Mouse (Mus musculus) lung, embryonic 15.5 days (tissue): ENCODE data around the gene Tor2a. TPM values are rescaled to one million over a fixed set of nuclear protein-coding genes. Genes with fewer than 3 reads are reported as not detected.
A peak's percentile ranks its signal among the peaks of the same experiment; 100 is the strongest.

Source experiments
- ATAC-seq: fragments of 200-750 bp; cut with Nextera tagmentation; 2 replicates; pipeline ENCODE4 v1.8.0; 2017; ENCODE audit warnings: moderate number of reproducible peaks, borderline replicate concordance; ENCODE audit not compliant: low FRiP score, low TSS enrichment; ENCODE audit errors: extremely low read depth
- H3K27ac ChIP-seq: fragments of 300-500 bp; sonication (generic); 2 replicates; pipeline ENCODE4 v1.5.1; 2015; ENCODE audit warnings: moderate library complexity, mild to moderate bottlenecking, inconsistent platforms
- H3K27me3 ChIP-seq: fragments of 300-500 bp; sonication (generic); 2 replicates; pipeline ENCODE4 v1.6.1; 2015; ENCODE audit warnings: inconsistent platforms
- H3K36me3 ChIP-seq: fragments of 300-500 bp; sonication (generic); 2 replicates; pipeline ENCODE4 v1.6.1; 2015; ENCODE audit warnings: inconsistent platforms
- H3K4me1 ChIP-seq: fragments of 300-500 bp; sonication (generic); 2 replicates; pipeline ENCODE4 v1.6.1; 2015; ENCODE audit warnings: inconsistent platforms
- H3K4me2 ChIP-seq: fragments of 300-500 bp; sonication (generic); 2 replicates; pipeline ENCODE4 v1.6.1; 2015; ENCODE audit warnings: inconsistent platforms, mild to moderate bottlenecking, moderate library complexity
- H3K4me3 ChIP-seq: fragments of 300-500 bp; sonication (generic); 2 replicates; pipeline ENCODE4 v1.5.1; 2015; ENCODE audit warnings: mild to moderate bottlenecking, inconsistent platforms
- H3K9ac ChIP-seq: fragments of 300-500 bp; sonication (generic); 2 replicates; pipeline ENCODE4 v1.6.1; 2015; ENCODE audit warnings: inconsistent platforms
- H3K9me3 ChIP-seq: fragments of 300-500 bp; sonication (generic); 2 replicates; pipeline ENCODE4 v1.6.1; 2016; ENCODE audit warnings: inconsistent platforms
- WGBS: fragments of 180-500 bp; shearing (Covaris S2); methylation state at CpG from one replicate; pipeline ENCODE4 v1.1.7; 2015; 5-methylcytosine and 5-hydroxymethylcytosine counted together
- polyA plus RNA-seq: library from polyadenylated mRNA; unstranded; fragments of >200 nt; fragmentation: Nextera tagmentation; extraction: Ambion mirVana; gene quantifications from 2 replicates; pipeline ENCODE4 v1.2.1, GENCODE M21; 2015

The Tor2a gene
- polyA plus RNA-seq, 1 experiment from 2014 or later: 65.6 TPM

DNA sequence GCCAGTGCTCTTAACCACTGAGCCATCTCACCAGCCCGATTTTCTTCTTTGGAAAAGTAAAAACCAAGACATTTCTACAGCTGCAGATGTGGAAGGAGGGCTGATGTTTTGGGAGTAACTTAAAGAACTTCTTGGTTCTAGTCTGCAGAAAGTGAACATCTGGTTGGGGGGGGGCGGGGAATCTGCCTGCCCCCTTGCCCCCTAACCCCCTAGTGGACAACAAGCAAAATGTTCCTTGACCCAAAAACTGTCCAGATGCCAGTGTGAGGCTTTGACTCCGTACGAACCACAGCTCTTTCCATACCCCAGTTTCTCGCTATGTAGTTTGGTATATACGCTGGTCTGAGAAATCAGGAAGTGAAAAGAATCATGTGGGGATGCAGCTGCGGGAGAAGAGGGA, 6.8 kb upstream of the Tor2a start:
- peaks cover 4% of the 10 kb centered on the region; the same call in 1 of the 2 replicates for H3K4me1 ChIP-seq
- H3K36me3 ChIP-seq: peaks cover 35% of the 10 kb centered on the region; the same call in 1 of the 2 replicates
- no peak overlapping the region for H3K27ac ChIP-seq
- H3K27me3 ChIP-seq: no peaks in the 10 kb centered on the region
- no peak overlapping the region for H3K4me2 ChIP-seq
- H3K9me3 ChIP-seq: no peaks in the 10 kb centered on the region
- 71% methylated on average over 7 of the region's 7 CpGs for WGBS
- H3K9ac ChIP-seq: no peak overlapping the region
- no peak overlapping the region for H3K4me3 ChIP-seq
- no peak for ATAC-seq

DNA sequence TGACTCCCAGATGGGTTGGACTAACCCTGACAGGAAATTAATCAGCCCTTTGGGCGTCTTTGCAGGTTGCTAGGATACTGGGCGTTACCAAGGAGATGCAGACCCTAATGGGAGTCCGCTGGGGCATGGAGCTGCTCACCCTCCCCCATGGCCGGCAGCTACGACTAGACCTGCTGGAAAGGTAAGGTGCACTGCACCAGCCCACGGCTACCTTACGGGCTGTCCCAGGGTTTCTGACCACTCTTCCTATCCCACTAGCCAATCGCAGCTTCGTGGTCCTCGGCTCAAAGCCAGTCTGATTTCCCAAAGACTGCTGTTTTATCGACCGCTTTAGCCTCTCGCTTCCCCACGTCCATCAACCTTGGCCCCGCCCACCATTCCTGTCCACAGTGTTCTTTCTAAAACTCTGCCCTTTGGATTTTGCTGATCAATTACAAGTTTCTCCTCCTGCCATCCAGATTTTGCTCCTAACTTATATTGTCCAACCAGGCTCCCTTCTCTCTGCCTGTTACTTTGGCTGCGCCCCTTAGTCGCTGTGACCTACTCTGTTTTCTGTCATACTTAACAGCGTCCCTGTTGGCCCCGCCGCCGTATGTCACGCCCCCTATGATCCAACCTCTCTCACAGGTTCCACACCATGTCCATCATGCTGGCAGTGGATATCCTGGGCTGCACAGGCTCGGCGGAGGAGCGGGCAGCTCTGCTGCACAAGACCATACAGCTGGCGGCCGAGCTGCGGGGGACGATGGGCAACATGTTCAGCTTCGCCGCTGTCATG, 6.0 kb upstream of the Tor2a start:
- H3K4me2 ChIP-seq: peak overlapping the region; percentile 59
- H3K36me3 ChIP-seq: peaks cover 30% of the 10 kb centered on the region; the same call in 1 of the 2 replicates
- peak overlapping the region; percentile 36 for H3K4me3 ChIP-seq
- no peak overlapping the region for H3K27ac ChIP-seq
- H3K9me3 ChIP-seq: no peaks in the 10 kb centered on the region
- ATAC-seq: peak; percentile 81
- H3K4me1 ChIP-seq: peaks cover 4% of the 10 kb centered on the region; the same call in 1 of the 2 replicates
- no peaks in the 10 kb centered on the region for H3K27me3 ChIP-seq
- no peak overlapping the region for H3K9ac ChIP-seq
- 19% methylated on average over 31 of the region's 31 CpGs for WGBS

DNA sequence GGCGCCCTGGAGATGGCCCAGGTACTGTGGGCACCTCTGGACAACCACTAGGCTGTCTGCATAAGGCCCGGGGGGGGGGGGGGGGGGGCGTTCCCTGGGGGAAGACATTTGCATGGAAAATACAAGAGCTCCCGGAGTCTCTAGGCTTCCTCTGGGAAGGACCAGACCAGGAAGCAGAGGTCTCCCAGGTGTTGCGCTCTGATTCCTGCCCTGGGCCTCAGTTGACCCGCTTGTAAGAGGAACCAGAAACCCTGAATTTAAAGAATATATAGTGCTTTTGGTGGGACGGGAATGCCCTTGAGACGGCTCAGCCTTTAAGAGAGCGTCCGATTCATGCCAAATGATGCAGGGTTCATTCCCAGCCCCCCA, 5.4 kb upstream of the Tor2a start:
- Histone ChIP-seq H3K4me1 (peaks cover 4% of the 10 kb centered on the region; the same call in 1 of the 2 replicates), H3K27ac (no peak overlapping the region), H3K4me2 (peak overlapping the region; percentile 59), H3K9me3 (no peaks in the 10 kb centered on the region), H3K36me3 (peaks cover 27% of the 10 kb centered on the region; the same call in 1 of the 2 replicates), H3K27me3 (no peaks in the 10 kb centered on the region), H3K9ac (no peak overlapping the region), H3K4me3 (peak overlapping the region; percentile 36)
- no peak for ATAC-seq
- WGBS: 41% methylated on average over 8 of the region's 10 CpGs

DNA sequence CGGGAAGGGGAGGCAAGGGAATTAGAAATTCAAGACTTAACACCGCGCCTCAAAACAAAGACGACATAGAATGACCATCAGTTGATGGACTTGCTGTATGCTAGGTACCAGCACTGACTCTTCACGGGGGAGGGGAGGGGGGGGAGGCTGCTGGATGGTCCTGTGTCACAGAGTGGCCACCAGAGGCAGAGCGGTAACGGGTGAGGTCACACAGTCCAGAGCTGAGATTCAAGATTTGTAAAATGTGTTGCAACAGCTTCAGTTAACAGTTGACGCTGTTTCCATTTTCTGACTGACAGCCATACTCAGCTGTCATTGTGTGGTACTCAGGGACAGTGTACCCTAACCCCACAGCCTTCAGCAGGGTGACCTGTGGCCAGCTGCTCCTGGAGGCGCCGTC, 4.9 kb upstream of the Tor2a start:
- Histone ChIP-seq H3K27me3 (no peaks in the 10 kb centered on the region), H3K9ac (no peak overlapping the region), H3K4me3 (no peak overlapping the region; the same call in 1 of the 2 replicates), H3K4me1 (peaks cover 4% of the 10 kb centered on the region; the same call in 1 of the 2 replicates), H3K9me3 (no peaks in the 10 kb centered on the region), H3K27ac (0 out of 2 replicates have a peak overlapping the region, but pooled peaks have one; percentile 19), H3K36me3 (peaks cover 27% of the 10 kb centered on the region; the same call in 1 of the 2 replicates), H3K4me2 (peak overlapping the region; percentile 59; the same call in 1 of the 2 replicates)
- 63% methylated on average over 10 of the region's 10 CpGs for WGBS
- no peak for ATAC-seq

DNA sequence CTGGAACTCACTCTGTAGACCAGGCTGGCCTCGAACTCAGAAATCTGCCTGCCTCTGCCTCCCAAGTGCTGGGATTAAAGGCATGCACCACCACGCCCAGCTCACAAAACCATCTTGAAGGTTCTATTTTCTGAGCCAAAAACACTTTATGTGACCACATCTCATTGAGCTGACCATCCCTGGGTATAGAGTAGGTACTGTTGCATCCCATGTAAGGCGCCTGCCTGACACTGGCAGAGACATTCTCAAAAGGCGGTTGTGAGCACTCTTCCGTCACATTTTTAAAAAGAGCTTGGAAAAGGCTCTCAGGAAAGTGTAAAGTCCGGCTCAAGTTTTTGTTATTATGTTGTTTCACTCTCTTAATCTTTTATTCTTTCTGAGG, 369 bp upstream of the Tor2a start:
- peaks cover 25% of the 10 kb centered on the region for H3K36me3 ChIP-seq
- 30% methylated on average over 6 of the region's 6 CpGs for WGBS

DNA sequence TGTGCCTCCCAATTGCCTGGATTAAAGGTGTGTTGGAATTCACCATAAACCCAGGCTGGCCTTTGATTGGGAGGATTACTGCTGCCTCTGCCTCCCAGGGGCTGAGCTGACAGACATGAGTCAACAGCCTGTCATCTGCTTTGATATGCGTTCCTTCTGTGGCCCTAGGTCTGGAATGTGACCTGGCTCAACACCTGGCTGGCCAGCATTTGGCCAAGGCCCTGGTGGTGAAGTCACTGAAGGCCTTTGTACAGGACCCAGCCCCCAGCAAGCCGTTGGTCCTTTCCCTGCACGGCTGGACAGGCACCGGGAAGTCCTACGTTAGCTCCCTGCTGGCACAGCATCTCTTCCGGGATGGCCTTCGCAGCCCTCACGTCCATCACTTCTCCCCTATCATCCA, 1.5 kb downstream of the Tor2a start:
- Histone ChIP-seq H3K27me3 (no peaks in the 10 kb centered on the region), H3K36me3 (peaks cover 16% of the 10 kb centered on the region), H3K27ac (no peak overlapping the region), H3K9me3 (no peaks in the 10 kb centered on the region), H3K4me3 (no peak overlapping the region), H3K9ac (no peak overlapping the region), H3K4me1 (peaks cover 10% of the 10 kb centered on the region), H3K4me2 (no peak overlapping the region; the same call in 1 of the 2 replicates)
- no peak for ATAC-seq
- WGBS: 63% methylated on average over 8 of the region's 8 CpGs

More for the DNA sequence above, 369 bp upstream of the Tor2a start:
- H3K4me1 ChIP-seq: peaks cover 10% of the 10 kb centered on the region
- ATAC-seq: no peak
- H3K27me3 ChIP-seq: no peaks in the 10 kb centered on the region
- no peak overlapping the region for H3K27ac ChIP-seq
- H3K9me3 ChIP-seq: no peaks in the 10 kb centered on the region
- H3K9ac ChIP-seq: no peak overlapping the region
- peak overlapping the region; percentile 24 for H3K4me2 ChIP-seq
- no peak overlapping the region for H3K4me3 ChIP-seq

DNA sequence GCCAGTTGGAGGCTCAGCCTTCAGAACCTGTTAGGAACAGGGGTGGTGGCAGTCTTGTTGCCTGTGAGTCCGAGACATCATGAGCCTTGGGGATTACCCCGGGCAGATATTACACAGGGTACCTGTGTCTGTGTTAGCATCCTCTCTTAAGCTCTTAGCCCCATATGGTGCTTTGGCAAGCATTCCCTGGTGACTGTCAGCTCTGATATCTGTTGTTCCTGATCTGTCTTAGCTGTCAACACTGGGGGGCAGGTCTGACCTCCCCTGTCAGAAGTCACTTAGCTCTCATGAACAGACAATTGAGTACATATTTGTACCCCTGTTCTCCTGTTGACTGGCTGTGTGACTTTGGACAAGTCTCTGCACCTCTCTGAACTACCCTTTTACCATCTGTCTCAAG, 2.0 kb downstream of the Tor2a start:
- H3K4me1 ChIP-seq: peaks cover 10% of the 10 kb centered on the region
- no peaks in the 10 kb centered on the region for H3K9me3 ChIP-seq
- no peak for ATAC-seq
- H3K4me3 ChIP-seq: no peak overlapping the region
- H3K27me3 ChIP-seq: no peaks in the 10 kb centered on the region
- no peak overlapping the region for H3K27ac ChIP-seq
- no peak overlapping the region for H3K9ac ChIP-seq
- no peak overlapping the region for H3K4me2 ChIP-seq
- WGBS: 88% methylated on average over 2 of the region's 2 CpGs
- peaks cover 15% of the 10 kb centered on the region for H3K36me3 ChIP-seq

DNA sequence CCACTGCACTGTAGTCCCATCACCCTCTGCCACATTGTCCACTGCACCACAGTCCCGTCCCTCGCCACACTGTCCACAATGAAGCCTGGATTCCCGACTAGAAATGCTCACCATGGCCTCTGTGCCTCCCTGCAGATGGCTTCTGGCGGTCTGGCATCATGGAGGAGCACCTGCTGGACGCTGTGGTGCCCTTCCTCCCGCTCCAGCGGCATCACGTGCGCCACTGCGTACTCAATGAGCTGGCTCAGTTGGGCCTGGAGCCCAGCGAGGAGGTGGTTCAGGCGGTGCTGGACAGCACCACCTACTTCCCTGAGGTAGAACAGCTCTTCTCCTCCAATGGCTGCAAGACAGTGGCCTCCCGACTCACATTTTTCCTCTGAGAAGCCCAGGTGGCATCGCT, 4.3 kb downstream of the Tor2a start:
- peaks cover 10% of the 10 kb centered on the region for H3K4me1 ChIP-seq
- no peaks in the 10 kb centered on the region for H3K9me3 ChIP-seq
- H3K4me2 ChIP-seq: no peak overlapping the region
- no peaks in the 10 kb centered on the region for H3K27me3 ChIP-seq
- no peak for ATAC-seq
- 88% methylated on average over 14 of the region's 14 CpGs for WGBS
- no peak overlapping the region for H3K9ac ChIP-seq
- no peak overlapping the region for H3K27ac ChIP-seq
- no peak overlapping the region for H3K4me3 ChIP-seq
- H3K36me3 ChIP-seq: peaks cover 8% of the 10 kb centered on the region

DNA sequence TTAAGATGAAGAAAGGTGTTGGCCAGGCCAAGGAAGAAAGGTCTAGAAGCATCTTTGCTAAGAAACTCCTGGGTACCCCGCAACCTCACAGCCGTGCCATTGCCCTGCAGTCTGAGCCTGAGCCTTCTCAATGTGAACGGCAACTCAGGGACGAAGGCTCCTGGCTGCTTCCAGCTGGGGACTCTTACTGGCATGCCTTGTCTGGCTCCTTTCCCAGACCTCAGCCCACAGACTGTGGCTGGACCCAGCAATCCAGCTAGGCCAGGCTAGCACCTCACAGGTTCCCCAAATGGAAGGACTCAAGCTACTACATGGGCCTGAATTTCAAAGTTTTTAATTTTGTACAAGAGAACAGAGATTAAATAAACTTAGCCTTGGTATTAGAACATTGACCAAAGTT, 4.8 kb downstream of the Tor2a start:
- H3K27ac ChIP-seq: no peak overlapping the region
- WGBS: 72% methylated on average over 4 of the region's 4 CpGs
- peaks cover 8% of the 10 kb centered on the region for H3K36me3 ChIP-seq
- no peaks in the 10 kb centered on the region for H3K9me3 ChIP-seq
- no peak overlapping the region for H3K4me3 ChIP-seq
- ATAC-seq: no peak
- H3K9ac ChIP-seq: no peak overlapping the region
- peaks cover 10% of the 10 kb centered on the region for H3K4me1 ChIP-seq
- no peak overlapping the region for H3K4me2 ChIP-seq
- no peaks in the 10 kb centered on the region for H3K27me3 ChIP-seq

DNA sequence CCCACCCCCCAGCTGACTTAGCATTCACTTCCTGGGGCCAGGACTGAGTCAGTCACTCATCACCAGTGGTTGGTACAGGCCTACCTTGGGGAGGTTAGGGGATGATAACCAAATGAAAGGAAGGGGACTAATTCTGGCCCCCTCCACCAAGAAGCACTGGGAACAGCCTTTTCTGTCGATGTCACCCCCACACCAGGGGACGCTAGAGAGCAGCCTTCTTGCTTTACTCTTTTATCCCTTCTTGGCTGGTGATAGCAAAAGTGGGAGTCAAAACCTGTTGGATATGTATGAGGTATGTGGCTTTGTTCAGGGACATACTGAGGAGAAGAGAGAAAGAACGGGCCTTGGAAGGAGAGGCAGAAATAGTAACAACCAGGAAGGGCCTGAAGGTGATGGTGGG, 6.3 kb downstream of the Tor2a start:
- H3K4me1 ChIP-seq: peaks cover 4% of the 10 kb centered on the region; the same call in 1 of the 2 replicates

DNA sequence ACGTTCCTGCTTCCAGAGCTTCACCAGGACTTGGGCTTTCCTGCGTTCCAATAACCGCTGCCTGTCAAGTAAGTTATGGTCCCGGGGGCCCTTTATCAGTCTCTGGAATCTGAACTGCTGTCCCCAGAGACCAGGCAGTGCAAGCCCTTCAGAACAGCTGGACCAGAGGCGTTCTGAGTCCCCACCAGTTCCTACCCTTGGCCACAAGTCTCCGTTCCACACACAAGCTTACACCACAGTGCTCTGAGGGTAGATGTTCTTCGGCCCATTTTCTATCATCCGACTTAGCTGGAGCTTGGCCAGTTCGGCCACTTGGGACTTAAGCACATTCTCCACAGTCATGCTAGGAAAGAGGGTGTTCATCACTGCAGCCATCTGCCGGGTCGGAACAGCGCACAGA, 10.2 kb downstream of the Tor2a start:
- peaks cover 4% of the 10 kb centered on the region; the same call in 1 of the 2 replicates for H3K4me1 ChIP-seq
- no peak for ATAC-seq
- WGBS: 66% methylated on average over 12 of the region's 12 CpGs
- no peaks in the 10 kb centered on the region for H3K9me3 ChIP-seq
- no peaks in the 10 kb centered on the region for H3K27me3 ChIP-seq
- no peak overlapping the region for H3K4me3 ChIP-seq
- H3K4me2 ChIP-seq: no peak overlapping the region
- no peak overlapping the region for H3K27ac ChIP-seq
- no peak overlapping the region for H3K9ac ChIP-seq
- no peaks in the 10 kb centered on the region for H3K36me3 ChIP-seq

More for the DNA sequence above, 6.3 kb downstream of the Tor2a start:
- 66% methylated on average over 3 of the region's 3 CpGs for WGBS
- Histone ChIP-seq H3K36me3 (peaks cover 8% of the 10 kb centered on the region), H3K9me3 (no peaks in the 10 kb centered on the region), H3K4me3 (no peak overlapping the region), H3K27me3 (no peaks in the 10 kb centered on the region), H3K4me2 (no peak overlapping the region), H3K9ac (no peak overlapping the region), H3K27ac (no peak overlapping the region)
- no peak for ATAC-seq

DNA sequence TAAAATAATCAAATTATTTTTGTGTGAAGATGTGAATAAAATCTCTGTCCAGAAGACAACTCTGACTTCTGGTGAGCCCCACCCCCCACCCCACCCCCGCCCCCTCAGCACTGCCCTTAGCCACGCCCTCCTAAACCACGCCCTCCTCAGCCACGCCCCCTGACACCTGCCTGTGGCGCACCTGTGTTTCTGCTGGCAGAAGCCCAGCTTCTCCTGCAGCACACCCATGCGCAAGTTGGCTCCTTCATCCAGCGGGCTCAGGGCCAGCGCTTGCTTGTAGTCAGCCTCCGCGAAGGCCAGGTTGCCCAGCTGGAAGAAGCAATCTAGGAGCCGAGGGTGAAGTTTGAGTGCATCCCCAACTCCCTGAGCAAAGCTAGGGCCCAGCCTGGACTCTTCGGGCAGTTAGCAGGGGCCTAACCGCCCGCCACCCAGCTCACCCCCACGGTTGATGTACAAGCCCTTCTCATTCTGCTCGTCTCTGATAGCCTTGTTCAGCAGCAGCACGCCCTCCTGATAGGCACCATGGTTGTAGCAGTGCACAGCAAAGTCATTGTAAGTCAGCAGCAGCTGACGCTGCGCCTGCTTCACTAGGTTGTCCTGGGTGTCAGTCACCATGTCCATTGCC, 11.7 kb downstream of the Tor2a start:
- Histone ChIP-seq H3K9me3 (no peaks in the 10 kb centered on the region), H3K4me3 (no peak overlapping the region), H3K27me3 (no peaks in the 10 kb centered on the region), H3K4me1 (peaks cover 4% of the 10 kb centered on the region; the same call in 1 of the 2 replicates), H3K4me2 (no peak overlapping the region), H3K36me3 (no peaks in the 10 kb centered on the region), H3K9ac (no peak overlapping the region), H3K27ac (no peak overlapping the region)
- WGBS: 46% methylated on average over 19 of the region's 19 CpGs
- ATAC-seq: peak; percentile 9; the same call in 1 of the 2 replicates
